Mouse (Mus musculus) liver, embryonic 13.5 days (tissue): ENCODE data around the gene Agtr1b. TPM values are rescaled to one million over a fixed set of nuclear protein-coding genes. Genes with fewer than 3 reads are reported as not detected.
A peak's percentile ranks its signal among the peaks of the same experiment; 100 is the strongest.

Source experiments
- ATAC-seq: fragments of 200-750 bp; cut with Nextera tagmentation; 2 replicates; pipeline ENCODE4 v1.8.0; 2017; ENCODE audit warnings: low read depth, mild to moderate bottlenecking, moderate number of reproducible peaks, moderate library complexity
- DNase-seq: peaks from one replicate; pipeline ENCODE4 v3.0.0; 2022
- H3K27ac ChIP-seq: fragments of 300-500 bp; sonication (generic); 2 replicates; pipeline ENCODE4 v1.5.1; 2015; ENCODE audit warnings: moderate library complexity, mild to moderate bottlenecking, inconsistent platforms
- H3K27me3 ChIP-seq: fragments of 300-500 bp; sonication (generic); 2 replicates; pipeline ENCODE4 v1.6.1; 2015; ENCODE audit warnings: mild to moderate bottlenecking, inconsistent platforms
- H3K36me3 ChIP-seq: fragments of 300-500 bp; sonication (generic); 2 replicates; pipeline ENCODE4 v1.6.1; 2015; ENCODE audit warnings: mild to moderate bottlenecking, inconsistent platforms
- H3K4me1 ChIP-seq: fragments of 300-500 bp; sonication (generic); replicated peaks from 2 replicates; pipeline ENCODE4 v1.6.1; 2015; ENCODE audit warnings: inconsistent platforms
- H3K4me2 ChIP-seq: fragments of 300-500 bp; sonication (generic); 2 replicates; pipeline ENCODE4 v1.6.1; 2015; ENCODE audit warnings: inconsistent platforms, mild to moderate bottlenecking, moderate library complexity
- H3K4me3 ChIP-seq: fragments of 300-500 bp; sonication (generic); replicated peaks from 2 replicates; pipeline ENCODE4 v1.5.1; 2015; ENCODE audit warnings: mild to moderate bottlenecking, inconsistent platforms
- H3K9ac ChIP-seq: fragments of 300-500 bp; sonication (generic); 2 replicates; pipeline ENCODE4 v1.6.1; 2015; ENCODE audit warnings: mild to moderate bottlenecking, inconsistent platforms
- H3K9me3 ChIP-seq: fragments of 300-500 bp; sonication (generic); replicated peaks from 2 replicates; pipeline ENCODE4 v1.6.1; 2016; ENCODE audit warnings: inconsistent platforms
- WGBS: fragments of 180-500 bp; shearing (Covaris S2); methylation state at CpG from one replicate; pipeline ENCODE4 v1.1.7; 2015; ENCODE audit not compliant: insufficient replicate concordance; 5-methylcytosine and 5-hydroxymethylcytosine counted together
- polyA plus RNA-seq: library from polyadenylated mRNA; unstranded; fragments of >200 nt; fragmentation: Nextera tagmentation; extraction: Ambion mirVana; gene quantifications from 2 replicates; pipeline ENCODE4 v1.2.1, GENCODE M21; 2015

Agtr1b gene
- polyA plus RNA-seq = not detected in 2 replicates

GRCm38 (mm10) chr3:20366558-20367522 is at the start of gene Agtr1b:
Gene Agtr1b, minus strand, starts transcription at chr3:20367177.
- H3K4me2 ChIP-seq = no peak within 1 kb of the TSS
- no peak within 1 kb of the TSS for H3K4me3 ChIP-seq
- no peaks in the 10 kb centered on the region for H3K4me1 ChIP-seq
- H3K9ac ChIP-seq = no peak within 1 kb of the TSS
- DNase-seq = no peak
- H3K9me3 ChIP-seq = no peaks in the 10 kb centered on the region
- H3K27me3 ChIP-seq = no peaks in the 10 kb centered on the region
- no peaks in the 10 kb centered on the region for H3K36me3 ChIP-seq
- no peak within 1 kb of the TSS for H3K27ac ChIP-seq
- no peak for ATAC-seq
- WGBS = 19% methylated on average over 19 of the region's 19 CpGs

GRCm38 (mm10) chr3:20353598-20353997 is 13.4 kb downstream of the Agtr1b start:
- no peaks in the 10 kb centered on the region for H3K4me1 ChIP-seq
- DNase-seq (no peak), ATAC-seq (no peak)

GRCm38 (mm10) chr3:20348206-20348605 is 18.8 kb downstream of the Agtr1b start:
- no peak overlapping the region for H3K27ac ChIP-seq
- DNase-seq (no peak), ATAC-seq (no peak)
- H3K36me3 ChIP-seq = no peaks in the 10 kb centered on the region
- no peaks in the 10 kb centered on the region for H3K9me3 ChIP-seq
- H3K9ac ChIP-seq = no peak overlapping the region
- H3K4me3 ChIP-seq = no peak overlapping the region
- H3K4me2 ChIP-seq = no peak overlapping the region
- H3K4me1 ChIP-seq = no peaks in the 10 kb centered on the region
- no peaks in the 10 kb centered on the region for H3K27me3 ChIP-seq

More at GRCm38 (mm10) chr3:20353598-20353997, 13.4 kb downstream of the Agtr1b start:
- H3K4me3 ChIP-seq = no peak overlapping the region
- no peaks in the 10 kb centered on the region for H3K36me3 ChIP-seq
- H3K9ac ChIP-seq = no peak overlapping the region
- no peak overlapping the region for H3K27ac ChIP-seq
- H3K27me3 ChIP-seq = no peaks in the 10 kb centered on the region
- no peaks in the 10 kb centered on the region for H3K9me3 ChIP-seq
- no peak overlapping the region for H3K4me2 ChIP-seq

GRCm38 (mm10) chr3:20340402-20340801 is 26.6 kb downstream of the Agtr1b start:
- Histone ChIP-seq H3K4me1 (no peaks in the 10 kb centered on the region), H3K36me3 (no peaks in the 10 kb centered on the region), H3K27me3 (no peaks in the 10 kb centered on the region), H3K27ac (no peak overlapping the region), H3K9ac (no peak overlapping the region), H3K9me3 (no peaks in the 10 kb centered on the region), H3K4me2 (no peak overlapping the region), H3K4me3 (no peak overlapping the region)
- ATAC-seq = no peak
- 73% methylated on average over 1 of the region's 1 CpGs for WGBS
- DNase-seq = no peak

- no peaks in the 10 kb centered on the region for H3K27me3 ChIP-seq
- WGBS = 45% methylated on average over 5 of the region's 5 CpGs
- no peak overlapping the region for H3K27ac ChIP-seq
- DNase-seq (no peak), ATAC-seq (no peak)
- no peaks in the 10 kb centered on the region for H3K4me1 ChIP-seq
- no peaks in the 10 kb centered on the region for H3K36me3 ChIP-seq
- H3K9me3 ChIP-seq = no peaks in the 10 kb centered on the region
- H3K9ac ChIP-seq = no peak overlapping the region
- no peak overlapping the region for H3K4me2 ChIP-seq
- H3K4me3 ChIP-seq = no peak overlapping the region
These were observed 32.3 kb downstream of the Agtr1b start for GRCm38 (mm10) chr3:20334681-20335080.

- ATAC-seq (no peak), DNase-seq (no peak)
- Histone ChIP-seq H3K4me2 (no peak overlapping the region), H3K27me3 (no peaks in the 10 kb centered on the region), H3K4me1 (no peaks in the 10 kb centered on the region), H3K4me3 (no peak overlapping the region), H3K9me3 (no peaks in the 10 kb centered on the region), H3K36me3 (no peaks in the 10 kb centered on the region), H3K9ac (no peak overlapping the region), H3K27ac (no peak overlapping the region)
- 14% methylated on average over 1 of the region's 1 CpGs for WGBS
These were observed 49.7 kb downstream of the Agtr1b start for GRCm38 (mm10) chr3:20317233-20317632.

GRCm38 (mm10) chr3:20309142-20309541 is 57.8 kb downstream of the Agtr1b start:
- no peaks in the 10 kb centered on the region for H3K4me1 ChIP-seq
- H3K4me2 ChIP-seq = no peak overlapping the region
- no peak overlapping the region for H3K27ac ChIP-seq
- H3K4me3 ChIP-seq = no peak overlapping the region
- H3K9me3 ChIP-seq = no peaks in the 10 kb centered on the region
- 76% methylated on average over 4 of the region's 4 CpGs for WGBS
- H3K36me3 ChIP-seq = no peaks in the 10 kb centered on the region
- H3K27me3 ChIP-seq = no peaks in the 10 kb centered on the region
- H3K9ac ChIP-seq = no peak overlapping the region
- DNase-seq = no peak
- no peak for ATAC-seq

GRCm38 (mm10) chr3:20307256-20307655 is 59.7 kb downstream of the Agtr1b start:
- Histone ChIP-seq H3K9ac (no peak overlapping the region), H3K9me3 (no peaks in the 10 kb centered on the region), H3K4me3 (no peak overlapping the region), H3K27ac (no peak overlapping the region), H3K27me3 (no peaks in the 10 kb centered on the region), H3K4me1 (no peaks in the 10 kb centered on the region), H3K4me2 (no peak overlapping the region), H3K36me3 (no peaks in the 10 kb centered on the region)
- ATAC-seq = no peak
- no peak for DNase-seq
- 51% methylated on average over 4 of the region's 4 CpGs for WGBS

GRCm38 (mm10) chr3:20304758-20305352 is 62.1 kb downstream of the Agtr1b start:
- DNase-seq = peak; percentile 13
- 17% methylated on average over 2 of the region's 2 CpGs for WGBS
- H3K9ac ChIP-seq = no peak overlapping the region
- H3K4me3 ChIP-seq = no peak overlapping the region
- H3K9me3 ChIP-seq = no peaks in the 10 kb centered on the region
- H3K36me3 ChIP-seq = no peaks in the 10 kb centered on the region
- H3K27me3 ChIP-seq = no peaks in the 10 kb centered on the region
- no peak overlapping the region for H3K27ac ChIP-seq
- ATAC-seq = peak; percentile 55
- H3K4me2 ChIP-seq = no peak overlapping the region
- H3K4me1 ChIP-seq = no peaks in the 10 kb centered on the region

GRCm38 (mm10) chr3:20295546-20295945 is 71.4 kb downstream of the Agtr1b start:
- DNase-seq (no peak), ATAC-seq (no peak)
- Histone ChIP-seq H3K9me3 (no peaks in the 10 kb centered on the region), H3K9ac (no peak overlapping the region), H3K4me2 (no peak overlapping the region), H3K4me1 (no peaks in the 10 kb centered on the region), H3K27me3 (no peaks in the 10 kb centered on the region), H3K27ac (no peak overlapping the region), H3K4me3 (no peak overlapping the region), H3K36me3 (no peaks in the 10 kb centered on the region)
- 12% methylated on average over 3 of the region's 3 CpGs for WGBS

GRCm38 (mm10) chr3:20294542-20295348 is 72.2 kb downstream of the Agtr1b start:
- 69% methylated on average over 9 of the region's 9 CpGs for WGBS
- no peak for ATAC-seq
- no peaks in the 10 kb centered on the region for H3K27me3 ChIP-seq
- H3K4me3 ChIP-seq = no peak overlapping the region
- no peak for DNase-seq
- H3K4me2 ChIP-seq = no peak overlapping the region
- H3K27ac ChIP-seq = no peak overlapping the region
- H3K9me3 ChIP-seq = no peaks in the 10 kb centered on the region
- no peak overlapping the region for H3K9ac ChIP-seq
- H3K36me3 ChIP-seq = no peaks in the 10 kb centered on the region
- no peaks in the 10 kb centered on the region for H3K4me1 ChIP-seq
